Mouse (Mus musculus) kidney, embryonic 15.5 days (tissue): Measurements from ENCODE around the gene Lifr. TPM values are rescaled to one million over a fixed set of nuclear protein-coding genes. Genes with fewer than 3 reads are reported as not detected.
A peak's percentile ranks its signal among the peaks of the same experiment; 100 is the strongest.

ENCODE experiments used
- ATAC-seq: fragments of 200-750 bp; cut with Nextera tagmentation; replicated peaks from 2 replicates; pipeline ENCODE4 v1.8.0; 2017; ENCODE audit warnings: moderate TSS enrichment; ENCODE audit not compliant: low FRiP score
- H3K27ac ChIP-seq: fragments of 300-500 bp; sonication (generic); 2 replicates; pipeline ENCODE4 v1.5.1; 2015; ENCODE audit warnings: mild to moderate bottlenecking, inconsistent platforms
- H3K27me3 ChIP-seq: fragments of 300-500 bp; sonication (generic); 2 replicates; pipeline ENCODE4 v1.6.1; 2015; ENCODE audit warnings: inconsistent platforms
- H3K36me3 ChIP-seq: fragments of 300-500 bp; sonication (generic); 2 replicates; pipeline ENCODE4 v1.6.1; 2015; ENCODE audit warnings: inconsistent platforms
- H3K4me1 ChIP-seq: fragments of 300-500 bp; sonication (generic); 2 replicates; pipeline ENCODE4 v1.6.1; 2015; ENCODE audit warnings: inconsistent platforms
- H3K4me2 ChIP-seq: fragments of 300-500 bp; sonication (generic); 2 replicates; pipeline ENCODE4 v1.6.1; 2015; ENCODE audit warnings: moderate library complexity, mild to moderate bottlenecking, inconsistent platforms
- H3K4me3 ChIP-seq: fragments of 300-500 bp; sonication (generic); replicated peaks from 2 replicates; pipeline ENCODE4 v1.5.1; 2015; ENCODE audit warnings: mild to moderate bottlenecking, inconsistent platforms
- H3K9ac ChIP-seq: fragments of 300-500 bp; sonication (generic); 2 replicates; pipeline ENCODE4 v1.6.1; 2015; ENCODE audit warnings: mild to moderate bottlenecking, inconsistent platforms
- H3K9me3 ChIP-seq: fragments of 300-500 bp; sonication (generic); replicated peaks from 2 replicates; pipeline ENCODE4 v1.6.1; 2016; ENCODE audit warnings: inconsistent platforms
- WGBS: fragments of 180-500 bp; shearing (Covaris S2); methylation state at CpG from one replicate; pipeline ENCODE4 v1.1.7; 2015; ENCODE audit warnings: mixed read lengths; 5-methylcytosine and 5-hydroxymethylcytosine counted together
- polyA plus RNA-seq: library from polyadenylated mRNA; unstranded; fragments of >200 nt; fragmentation: Nextera tagmentation; extraction: Ambion mirVana; gene quantifications from 2 replicates; pipeline ENCODE4 v1.2.1, GENCODE M21; 2015

Lifr gene
- polyA plus RNA-seq, 1 experiment from 2014 or later = 22.3 TPM

GRCm38 (mm10) chr15:7134454-7135052 is 44.1 kb downstream of the Lifr start:
- Histone ChIP-seq H3K9ac (no peak overlapping the region), H3K36me3 (no peaks in the 10 kb centered on the region), H3K9me3 (no peaks in the 10 kb centered on the region), H3K4me3 (no peak overlapping the region), H3K4me2 (no peak overlapping the region), H3K4me1 (peaks cover 46% of the 10 kb centered on the region), H3K27ac (no peak overlapping the region), H3K27me3 (no peaks in the 10 kb centered on the region)
- 58% methylated on average over 11 of the region's 11 CpGs for WGBS
- no peak for ATAC-seq

- Histone ChIP-seq H3K4me2 (no peak overlapping the region), H3K9me3 (no peaks in the 10 kb centered on the region), H3K27ac (no peak overlapping the region), H3K4me3 (no peak overlapping the region), H3K36me3 (no peaks in the 10 kb centered on the region), H3K27me3 (no peaks in the 10 kb centered on the region), H3K4me1 (peaks cover 40% of the 10 kb centered on the region), H3K9ac (no peak overlapping the region)
- 78% methylated on average over 6 of the region's 6 CpGs for WGBS
- ATAC-seq = no peak
These were observed 45.7 kb downstream of the Lifr start for GRCm38 (mm10) chr15:7135982-7136562.

GRCm38 (mm10) chr15:7136912-7137311 is 46.5 kb downstream of the Lifr start:
- Histone ChIP-seq H3K4me2 (no peak overlapping the region), H3K9ac (no peak overlapping the region), H3K9me3 (no peaks in the 10 kb centered on the region), H3K27ac (no peak overlapping the region), H3K4me3 (no peak overlapping the region), H3K4me1 (peaks cover 37% of the 10 kb centered on the region), H3K36me3 (no peaks in the 10 kb centered on the region), H3K27me3 (no peaks in the 10 kb centered on the region)
- ATAC-seq = no peak
- WGBS = 86% methylated on average over 10 of the region's 10 CpGs

- Histone ChIP-seq H3K4me3 (no peak overlapping the region), H3K9me3 (no peaks in the 10 kb centered on the region), H3K36me3 (no peaks in the 10 kb centered on the region), H3K9ac (no peak overlapping the region), H3K27ac (no peak overlapping the region), H3K27me3 (no peaks in the 10 kb centered on the region), H3K4me1 (peaks cover 37% of the 10 kb centered on the region), H3K4me2 (no peak overlapping the region)
- WGBS = 43% methylated on average over 12 of the region's 12 CpGs
- 0 out of 2 replicates have a peak, but pooled peaks have one; percentile 27 for ATAC-seq
These were observed 47.2 kb downstream of the Lifr start for GRCm38 (mm10) chr15:7137607-7138006.

- WGBS = 93% methylated on average over 14 of the region's 14 CpGs
- Histone ChIP-seq H3K4me2 (no peak overlapping the region), H3K4me1 (peaks cover 32% of the 10 kb centered on the region), H3K9me3 (no peaks in the 10 kb centered on the region), H3K36me3 (no peaks in the 10 kb centered on the region), H3K27me3 (no peaks in the 10 kb centered on the region), H3K4me3 (no peak overlapping the region), H3K27ac (no peak overlapping the region), H3K9ac (no peak overlapping the region)
- ATAC-seq = no peak
These were observed 48.1 kb downstream of the Lifr start for GRCm38 (mm10) chr15:7138471-7138870.

GRCm38 (mm10) chr15:7140322-7140721 is 49.9 kb downstream of the Lifr start:
- 91% methylated on average over 7 of the region's 7 CpGs for WGBS

GRCm38 (mm10) chr15:7141246-7141645 is 50.8 kb downstream of the Lifr start:
- Histone ChIP-seq H3K36me3 (no peaks in the 10 kb centered on the region), H3K4me1 (peaks cover 48% of the 10 kb centered on the region), H3K4me2 (no peak overlapping the region), H3K9ac (no peak overlapping the region), H3K4me3 (no peak overlapping the region), H3K9me3 (no peaks in the 10 kb centered on the region), H3K27ac (no peak overlapping the region), H3K27me3 (no peaks in the 10 kb centered on the region)
- ATAC-seq = no peak
- 66% methylated on average over 13 of the region's 13 CpGs for WGBS

More at GRCm38 (mm10) chr15:7140322-7140721, 49.9 kb downstream of the Lifr start:
- Histone ChIP-seq H3K27me3 (no peaks in the 10 kb centered on the region), H3K4me3 (no peak overlapping the region), H3K27ac (no peak overlapping the region), H3K4me1 (peaks cover 42% of the 10 kb centered on the region), H3K9ac (no peak overlapping the region), H3K36me3 (no peaks in the 10 kb centered on the region), H3K9me3 (no peaks in the 10 kb centered on the region), H3K4me2 (no peak overlapping the region)
- ATAC-seq = no peak

- H3K27me3 ChIP-seq = no peaks in the 10 kb centered on the region
- no peaks in the 10 kb centered on the region for H3K9me3 ChIP-seq
- H3K4me2 ChIP-seq = no peak overlapping the region
- no peak overlapping the region for H3K4me3 ChIP-seq
- peaks cover 44% of the 10 kb centered on the region for H3K4me1 ChIP-seq
- no peak overlapping the region for H3K9ac ChIP-seq
- no peak overlapping the region for H3K27ac ChIP-seq
- 46% methylated on average over 15 of the region's 15 CpGs for WGBS
- no peak for ATAC-seq
- H3K36me3 ChIP-seq = no peaks in the 10 kb centered on the region
These were observed 53.3 kb downstream of the Lifr start for GRCm38 (mm10) chr15:7143689-7144170.

GRCm38 (mm10) chr15:7144542-7144941 is 54.1 kb downstream of the Lifr start:
- H3K4me3 ChIP-seq = no peak overlapping the region
- H3K9ac ChIP-seq = no peak overlapping the region
- peaks cover 41% of the 10 kb centered on the region for H3K4me1 ChIP-seq
- 0 out of 2 replicates have a peak overlapping the region, but pooled peaks have one; percentile 1 for H3K27ac ChIP-seq
- H3K9me3 ChIP-seq = no peaks in the 10 kb centered on the region
- 64% methylated on average over 3 of the region's 3 CpGs for WGBS
- no peaks in the 10 kb centered on the region for H3K36me3 ChIP-seq
- H3K4me2 ChIP-seq = no peak overlapping the region
- no peak for ATAC-seq
- no peaks in the 10 kb centered on the region for H3K27me3 ChIP-seq

- no peaks in the 10 kb centered on the region for H3K36me3 ChIP-seq
- no peak overlapping the region for H3K4me2 ChIP-seq
- peaks cover 40% of the 10 kb centered on the region for H3K4me1 ChIP-seq
- WGBS = 76% methylated on average over 9 of the region's 9 CpGs
- 0 out of 2 replicates have a peak overlapping the region, but pooled peaks have one; percentile 1 for H3K27ac ChIP-seq
- H3K9me3 ChIP-seq = no peaks in the 10 kb centered on the region
- H3K4me3 ChIP-seq = no peak overlapping the region
- no peaks in the 10 kb centered on the region for H3K27me3 ChIP-seq
- H3K9ac ChIP-seq = no peak overlapping the region
- ATAC-seq = no peak
These were observed 54.5 kb downstream of the Lifr start for GRCm38 (mm10) chr15:7144942-7145341.

GRCm38 (mm10) chr15:7145555-7145954 is 55.1 kb downstream of the Lifr start:
- Histone ChIP-seq H3K4me1 (peaks cover 40% of the 10 kb centered on the region), H3K4me3 (no peak overlapping the region), H3K9ac (no peak overlapping the region), H3K9me3 (no peaks in the 10 kb centered on the region), H3K27me3 (no peaks in the 10 kb centered on the region), H3K4me2 (no peak overlapping the region), H3K27ac (no peak overlapping the region), H3K36me3 (no peaks in the 10 kb centered on the region)
- 80% methylated on average over 5 of the region's 5 CpGs for WGBS
- no peak for ATAC-seq

GRCm38 (mm10) chr15:7146529-7146928 is 56.1 kb downstream of the Lifr start:
- WGBS = 60% methylated on average over 8 of the region's 8 CpGs
- no peaks in the 10 kb centered on the region for H3K9me3 ChIP-seq

More at GRCm38 (mm10) chr15:7146529-7146928, 56.1 kb downstream of the Lifr start:
- Histone ChIP-seq H3K27ac (no peak overlapping the region), H3K4me2 (no peak overlapping the region), H3K9ac (no peak overlapping the region), H3K4me3 (no peak overlapping the region), H3K4me1 (peaks cover 32% of the 10 kb centered on the region), H3K27me3 (no peaks in the 10 kb centered on the region), H3K36me3 (no peaks in the 10 kb centered on the region)
- peak; percentile 38 for ATAC-seq
